Mouse (Mus musculus): Measurements from ENCODE around the gene Frmd4b.

- TF ChIP-seq POLR2A (IDR thresholded peaks at IDR 0.05; ENCODE audit: control insufficient read depth, extremely low read depth, insufficient read depth, low read length, poor library complexity) (no peak), CTCF (IDR thresholded peaks at IDR 0.05; ENCODE audit: borderline replicate concordance, control insufficient read depth, extremely low read depth, insufficient read depth, low read length, poor library complexity) (no peak)
Measured at GRCm38 (mm10) chr6:97412403-97412802, 204.9 kb downstream of the Frmd4b start.

All from thymus, adult 2 months (tissue).